Mouse (Mus musculus) cortical plate, adult 2 months (tissue): Measurements from ENCODE around the gene Fbxw8.

Experiments used
- CTCF ChIP-seq: fragments of 200-500 bp; IDR thresholded peaks from 2 replicates; pipeline ENCODE4 v1.5.1; 2011; ENCODE audit warnings: mild to moderate bottlenecking, control low read depth, low read length; ENCODE audit not compliant: insufficient read depth; ENCODE audit errors: extremely low read depth
- POLR2A ChIP-seq: fragments of 200-500 bp; IDR thresholded peaks from 2 replicates; pipeline ENCODE4 v1.6.1; 2011; ENCODE audit warnings: mild to moderate bottlenecking, low read length, control low read depth; ENCODE audit not compliant: insufficient read depth; ENCODE audit errors: extremely low read depth

GRCm38 (mm10) chr5:118143211-118144026 is 11.8 kb downstream of the Fbxw8 start:
- TF ChIP-seq POLR2A (no peak), CTCF (no peak)
